11 mouse cellular contexts compared by ENCODE assay signal in the genomic region with DNA sequence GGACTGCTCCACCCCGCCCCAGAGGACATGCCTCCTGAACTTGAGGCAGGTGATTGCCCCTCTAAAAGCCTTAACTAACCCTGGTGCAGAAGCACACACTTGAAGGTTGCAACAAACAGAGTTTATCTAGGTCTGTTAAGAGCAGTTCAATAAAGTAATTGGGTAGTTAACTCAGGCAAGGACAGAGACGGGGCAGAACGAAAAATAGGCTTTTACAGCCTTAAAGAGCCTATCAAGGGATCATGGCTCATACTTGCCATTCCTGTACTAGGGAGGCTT. TPM values are rescaled to one million over a fixed set of nuclear protein-coding genes. Genes with fewer than 3 reads are reported as not detected.
DNase-seq lines count a peak whose midpoint lies in the region; ATAC-seq and TF ChIP-seq lines count a peak whose summit lies in the region.
"Had no signal": no experiment of that assay in that cellular context is flagged by ENCODE, and none has a peak within 500 bp of the region (broad histone marks: within the 10 kb centered on the region; RNA-seq: fewer than 3 reads in every experiment).

No protein-coding gene starts in this region.

- H3K4me1 ChIP-seq in bone marrow, adult 2 months (ENCODE audit: control insufficient read depth, insufficient read depth, low read length): no peaks in the 10 kb centered on the region; the same call in 1 of the 2 replicates
- H3K4me1 ChIP-seq in liver, embryonic 13.5 days (replicated peaks): peaks cover 59% of the 10 kb centered on the region

- no peak for TF ChIP-seq POLR2A in bone marrow, adult 2 months (IDR thresholded peaks at IDR 0.05; ENCODE audit: borderline replicate concordance, control insufficient read depth, low read depth, low read length)

- H3K9me3 ChIP-seq in liver, embryonic 13.5 days (replicated peaks): no peaks in the 10 kb centered on the region
- H3K9me3 ChIP-seq: forebrain, embryonic 13.5 days; neural tube, embryonic 12.5 days had no signal

- H3K9ac ChIP-seq in liver, embryonic 13.5 days: peak overlapping the region; percentile 70

- no peak for TF ChIP-seq CTCF in gastrocnemius, adult 2 months (IDR thresholded peaks at IDR 0.05)
- no peak for TF ChIP-seq CTCF in left cerebral cortex, adult 2 months (IDR thresholded peaks at IDR 0.05)
- TF ChIP-seq CTCF in bone marrow, adult 2 months (IDR thresholded peaks at IDR 0.05; ENCODE audit: control insufficient read depth, insufficient read depth, low read length): no peak

- peaks cover 17% of the 10 kb centered on the region for H3K36me3 ChIP-seq in liver, embryonic 13.5 days

- peak overlapping the region; percentile 77 for H3K4me3 ChIP-seq in gastrocnemius, adult 2 months
- no peak overlapping the region for H3K4me3 ChIP-seq in left cerebral cortex, adult 2 months
- no peak overlapping the region for H3K4me3 ChIP-seq in bone marrow, adult 2 months (replicated peaks; ENCODE audit: control insufficient read depth, low read depth, low read length)
- peak overlapping the region; percentile 58 for H3K4me3 ChIP-seq in liver, embryonic 13.5 days (replicated peaks)

- peak overlapping the region; percentile 91 for H3K27ac ChIP-seq in gastrocnemius, adult 2 months
- H3K27ac ChIP-seq in left cerebral cortex, adult 2 months: peak overlapping the region; percentile 94
- H3K27ac ChIP-seq in bone marrow, adult 2 months (ENCODE audit: control insufficient read depth, insufficient read depth, low read depth, low read length, poor library complexity): peak overlapping the region; percentile 60; the same call in 1 of the 2 replicates
- peak overlapping the region; percentile 91 for H3K27ac ChIP-seq in liver, embryonic 13.5 days
- H3K27ac ChIP-seq: neural tube, embryonic 12.5 days had no signal

- 62% methylated on average over 3 of the region's 3 CpGs for WGBS in bone marrow, adult 2 months
- 75% methylated on average over 3 of the region's 3 CpGs for WGBS in liver, embryonic 13.5 days (ENCODE audit: insufficient replicate concordance)

- no peak for DNase-seq in gastrocnemius, adult 2 months
- DNase-seq in gastrocnemius, postnatal 25 days: no peak
- DNase-seq in left cerebral cortex, adult 2 months (ENCODE audit: extremely low spot score in 1 of 2, low spot score in 2 of 2): no peak
- no peak for DNase-seq in left cerebral cortex, adult 9 months (ENCODE audit: low spot score in 2 of 2)
- no peak for DNase-seq in liver, embryonic 13.5 days
- no peak for DNase-seq in spleen, postnatal 4 days (ENCODE audit: low spot score in 2 of 2)
- DNase-seq in thymus, postnatal 0 days (ENCODE audit: low spot score): no peak

- ATAC-seq in liver, embryonic 13.5 days (ENCODE audit: low read depth): no peak
- ATAC-seq: forebrain, embryonic 13.5 days had no signal

- no peaks in the 10 kb centered on the region for H3K27me3 ChIP-seq in liver, embryonic 13.5 days
- H3K27me3 ChIP-seq: forebrain, embryonic 13.5 days; neural tube, embryonic 12.5 days had no signal

- H3K4me2 ChIP-seq in liver, embryonic 13.5 days: peak overlapping the region; percentile 99

- intact Hi-C loops in gastrocnemius, adult 2 months (cut with DNase I): loop anchor here (2.0 kb wide), 1 partner anchor 105 kb away; no protein-coding TSS in a partner anchor
- intact Hi-C loops in left cerebral cortex, adult 2 months (cut with DNase I): loop anchor here (1.0 to 10.0 kb wide), 2 partner anchors 10 to 713 kb away; a partner anchor contains a TSS

RNA-seq across cellular contexts. Expression of a gene that starts 2.1 kb away (rescaled TPM):
- 10 to 100 TPM; 18.2 to 20.5 TPM for total RNA-seq in gastrocnemius, adult 2 months (2021)
- 10 to 100 TPM; 13.7 to 14.3 TPM for total RNA-seq in gastrocnemius, postnatal 25 days (2021)
- 10 to 100 TPM; 47.7 to 49.2 TPM for total RNA-seq in left cerebral cortex, adult 2 months (2021)
- polyA plus RNA-seq in bone marrow, adult 2 months (2011; ENCODE audit: insufficient read depth, insufficient read length, low replicate concordance, missing spikeins): 6.8 and 7.3 TPM in 2 replicates
- polyA plus RNA-seq in liver, embryonic 13.5 days (2015; fragmentation: Nextera tagmentation; extraction: Ambion mirVana): 9.2 and 9.3 TPM in 2 replicates
- 18.3 and 20.7 TPM in 2 replicates for polyA plus RNA-seq in thymus, postnatal 0 days (2015; fragmentation: Nextera tagmentation; extraction: Ambion mirVana)

RNA-seq across cellular contexts. Expression of a gene that starts 10.7 kb away (rescaled TPM):
- total RNA-seq in gastrocnemius, adult 2 months (2021): 1 to 10 TPM; 6.3 to 6.7 TPM
- 1 to 10 TPM; 4.3 to 4.9 TPM for total RNA-seq in gastrocnemius, postnatal 25 days (2021)
- total RNA-seq in left cerebral cortex, adult 2 months (2021): 10 to 100 TPM; 50.6 to 61.2 TPM
- polyA plus RNA-seq in bone marrow, adult 2 months (2011; ENCODE audit: insufficient read depth, insufficient read length, low replicate concordance, missing spikeins): 0.83 and 1.1 TPM in 2 replicates
- 0.37 and 0.82 TPM in 2 replicates for polyA plus RNA-seq in liver, embryonic 13.5 days (2015; fragmentation: Nextera tagmentation; extraction: Ambion mirVana)
- 5.5 and 5.9 TPM in 2 replicates for polyA plus RNA-seq in thymus, postnatal 0 days (2015; fragmentation: Nextera tagmentation; extraction: Ambion mirVana)

RNA-seq across cellular contexts. Expression of a gene that starts 14.5 kb away (rescaled TPM):
- total RNA-seq in gastrocnemius, adult 2 months (2021): not detected
- not detected for total RNA-seq in gastrocnemius, postnatal 25 days (2021)
- total RNA-seq in left cerebral cortex, adult 2 months (2021): under 1 TPM; 0.51 to 0.86 TPM
- not detected in 2 replicates for polyA plus RNA-seq in bone marrow, adult 2 months (2011; ENCODE audit: insufficient read depth, insufficient read length, low replicate concordance, missing spikeins)
- polyA plus RNA-seq in liver, embryonic 13.5 days (2015; fragmentation: Nextera tagmentation; extraction: Ambion mirVana): not detected in 2 replicates
- not detected in 2 replicates for polyA plus RNA-seq in thymus, postnatal 0 days (2015; fragmentation: Nextera tagmentation; extraction: Ambion mirVana)

RNA-seq across cellular contexts. Expression of a gene that starts 21.6 kb away (rescaled TPM):
- total RNA-seq in gastrocnemius, adult 2 months (2021): not detected
- total RNA-seq in gastrocnemius, postnatal 25 days (2021): not detected
- not detected for total RNA-seq in left cerebral cortex, adult 2 months (2021)
- not detected in 2 replicates for polyA plus RNA-seq in bone marrow, adult 2 months (2011; ENCODE audit: insufficient read depth, insufficient read length, low replicate concordance, missing spikeins)
- polyA plus RNA-seq in liver, embryonic 13.5 days (2015; fragmentation: Nextera tagmentation; extraction: Ambion mirVana): 25.6 and 29.4 TPM in 2 replicates
- 0.23 and 0.47 TPM in 2 replicates for polyA plus RNA-seq in thymus, postnatal 0 days (2015; fragmentation: Nextera tagmentation; extraction: Ambion mirVana)
- total RNA-seq: left cerebral cortex, postnatal 36 days had no signal
- polyA plus RNA-seq: forebrain, embryonic 13.5 days had no signal

RNA-seq across cellular contexts. Expression of a gene that starts 22.4 kb away (rescaled TPM):
- total RNA-seq in gastrocnemius, adult 2 months (2021): 10 to 100 TPM; 70.9 to 81.5 TPM
- 10 to 100 TPM; 56.6 to 59.4 TPM for total RNA-seq in gastrocnemius, postnatal 25 days (2021)
- 100 to 1,000 TPM; 126 to 133 TPM for total RNA-seq in left cerebral cortex, adult 2 months (2021)
- 34.3 and 108 TPM in 2 replicates for polyA plus RNA-seq in bone marrow, adult 2 months (2011; ENCODE audit: insufficient read depth, insufficient read length, low replicate concordance, missing spikeins)
- polyA plus RNA-seq in liver, embryonic 13.5 days (2015; fragmentation: Nextera tagmentation; extraction: Ambion mirVana): 15.0 and 17.4 TPM in 2 replicates
- 18.5 and 19.6 TPM in 2 replicates for polyA plus RNA-seq in thymus, postnatal 0 days (2015; fragmentation: Nextera tagmentation; extraction: Ambion mirVana)

Comparison
In these comparisons a context has a peak if more than half of its experiments do, and no peak if none do; other contexts are left out.
1. H3K4me3 ChIP-seq: peak in gastrocnemius, adult 2 months (single experiment) and liver, embryonic 13.5 days (single experiment); none in left cerebral cortex, adult 2 months (single experiment) and bone marrow, adult 2 months (single experiment).
2. RNA of a gene that starts 10.7 kb away (total RNA-seq): 50.6 to 61.2 TPM in left cerebral cortex, adult 2 months; 6.3 to 6.7 TPM in gastrocnemius, adult 2 months and 4.3 to 4.9 TPM in gastrocnemius, postnatal 25 days; every median in the first group is over 4 times any median in the second.
3. Peak in every context shown above with its lines, with median percentiles within 50 percentile points of each other: H3K27ac ChIP-seq.